Mouse (Mus musculus) small intestine, adult 2 months (tissue): Measurements from ENCODE around the gene Nup88.
A peak's percentile ranks its signal among the peaks of the same experiment; 100 is the strongest.

Experiments used
- CTCF ChIP-seq: fragments of 200-500 bp; IDR thresholded peaks from 2 replicates; pipeline ENCODE4 v1.5.1; 2012; ENCODE audit warnings: low read depth, mild to moderate bottlenecking, control low read depth, inconsistent platforms, low read length, moderate library complexity, mixed read lengths; ENCODE audit not compliant: insufficient replicate concordance, insufficient read length; ENCODE audit errors: extremely low read depth
- POLR2A ChIP-seq: fragments of 200-500 bp; IDR thresholded peaks from 2 replicates; pipeline ENCODE4 v1.6.1; 2012; ENCODE audit warnings: low read depth, mild to moderate bottlenecking, control low read depth, inconsistent platforms, low read length, moderate library complexity

GRCm38 (mm10) chr11:70982557-70983228, 12.9 kb upstream of the Nup88 start, which contains the start of gene C1qbp:
- TF ChIP-seq CTCF (peak; percentile 96), POLR2A (peak; percentile 55)
